Mouse (Mus musculus) gastrocnemius, postnatal 36 days (tissue): ENCODE results near the gene Uqcc1. TPM values are rescaled to one million over a fixed set of nuclear protein-coding genes. Genes with fewer than 3 reads are reported as not detected.
"Not testable (repeated sequence)": the region's sequence is repeated elsewhere in the genome, so short reads cannot be mapped to it uniquely, and the experiment has no call there.

Source experiments
- DNase-seq, 2 experiments: peaks; one replicate each; pipeline ENCODE4 v3.0.0; 2022
- intact Hi-C: fragments of 180-260 bp; cut with DNase I; formaldehyde crosslinking; loops from one replicate; pipeline ENCODE4 v1.15.1; 2025
- total RNA-seq, 2 experiments: library from RNA; stranded (reverse); gene quantifications; 2 replicates each; pipeline ENCODE4 v1.2.3; 2021

Uqcc1 gene
- total RNA-seq, 2 experiments from 2014 or later, result 151 to 164 TPM

DNA sequence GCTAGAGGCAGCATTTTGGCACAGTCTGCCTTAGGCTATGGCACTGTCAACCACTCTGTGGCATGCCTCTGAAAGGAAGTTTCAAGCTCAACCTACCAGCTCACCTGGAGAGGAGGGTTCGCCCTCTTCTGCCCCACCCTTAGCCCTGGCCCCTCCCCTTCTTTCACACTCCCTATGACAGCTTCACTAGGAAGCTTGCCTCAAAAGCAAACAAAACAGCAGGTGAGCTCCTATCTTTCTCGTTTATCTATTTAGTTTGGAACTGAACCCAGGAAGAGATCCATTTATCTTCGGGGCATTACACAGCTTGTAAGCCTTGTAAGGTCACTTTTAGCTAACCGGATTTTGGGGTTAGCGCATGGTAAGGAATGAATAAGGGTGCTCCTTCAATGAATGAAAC is 60.3 kb downstream of the Uqcc1 start:
- intact Hi-C loops, result no loop called here
- DNase-seq, result no peak

DNA sequence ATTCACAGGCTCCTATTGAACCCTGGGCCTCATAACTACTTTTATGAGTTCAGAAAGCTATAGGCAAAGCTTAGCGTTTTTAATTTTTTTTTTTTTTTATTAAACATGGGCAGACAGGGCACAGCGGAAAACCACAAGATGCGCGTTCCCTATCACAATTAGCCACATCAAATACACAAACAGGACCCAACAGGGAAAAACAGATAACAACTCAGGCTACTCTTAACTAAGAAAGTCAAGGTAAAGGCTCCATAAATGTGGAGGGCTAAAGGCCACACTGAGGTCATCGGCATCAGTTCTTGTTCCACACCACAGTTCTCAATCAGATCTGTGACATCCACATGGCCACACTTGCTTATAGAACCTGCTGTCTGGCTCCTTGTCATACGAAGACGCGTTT is 61.8 kb downstream of the Uqcc1 start:
- no peak for DNase-seq
- intact Hi-C loops, result no loop called here

DNA sequence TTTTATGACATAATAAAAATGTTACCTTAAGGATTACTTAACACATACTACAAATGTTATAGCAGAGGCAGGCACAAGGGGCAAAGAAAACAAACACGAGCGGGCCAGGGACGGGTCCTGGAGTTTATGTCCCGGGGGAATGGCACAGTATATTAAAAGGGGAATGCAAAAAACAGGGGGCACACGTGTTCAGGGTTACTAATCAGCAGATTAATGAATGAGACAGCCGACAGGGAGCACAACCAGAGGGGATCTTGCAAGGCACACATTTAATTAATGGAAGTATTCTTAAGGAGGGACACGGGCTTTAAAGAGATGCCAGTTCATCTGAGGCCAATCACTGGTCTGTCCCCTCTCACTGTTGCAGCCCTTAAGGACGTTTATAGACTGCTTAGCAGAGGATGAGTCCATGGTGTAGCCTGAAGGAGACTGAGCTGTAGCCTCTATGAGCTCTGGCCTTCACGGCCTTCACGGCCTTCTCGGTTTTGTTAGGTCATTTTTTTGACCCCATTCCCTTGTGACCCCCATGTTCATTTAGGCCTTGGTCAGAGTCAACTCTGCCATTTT is 66.7 kb downstream of the Uqcc1 start:
- intact Hi-C loops, result no loop called here
- no peak for DNase-seq

DNA sequence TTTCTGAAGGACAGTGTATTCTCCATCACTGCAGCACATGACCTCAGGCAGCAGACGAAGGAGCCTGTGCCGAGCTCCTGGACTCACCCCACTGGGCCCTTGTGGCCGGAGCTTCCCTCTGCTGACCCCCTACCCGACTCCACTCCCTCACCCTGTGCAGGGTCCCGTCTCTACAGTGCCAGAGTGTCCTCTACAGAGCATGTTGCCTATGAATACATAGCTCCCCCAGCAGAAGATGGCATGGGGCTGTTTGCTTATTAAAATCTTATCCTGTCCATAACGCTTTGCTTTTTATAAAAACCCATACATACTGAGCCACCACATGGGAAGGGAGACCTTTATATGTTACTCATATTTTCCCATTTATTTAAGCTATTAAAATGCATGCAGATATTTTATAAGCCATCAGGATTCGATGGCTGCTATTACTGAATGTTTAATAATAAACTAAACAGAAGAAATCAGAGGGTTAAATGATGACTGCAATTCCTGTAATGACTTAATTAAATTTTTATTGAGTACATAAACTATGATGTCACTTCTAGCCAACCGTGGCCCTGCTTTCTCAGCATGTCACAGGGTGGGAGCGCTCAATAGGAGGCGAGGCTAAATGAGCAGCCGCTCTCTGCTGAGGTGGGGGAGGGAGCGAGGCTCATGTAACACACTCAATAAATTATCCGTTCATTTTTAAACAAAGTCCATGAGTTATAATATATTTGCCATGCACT is 67.4 kb downstream of the Uqcc1 start:
- no peak for DNase-seq
- intact Hi-C loops, result no loop called here

DNA sequence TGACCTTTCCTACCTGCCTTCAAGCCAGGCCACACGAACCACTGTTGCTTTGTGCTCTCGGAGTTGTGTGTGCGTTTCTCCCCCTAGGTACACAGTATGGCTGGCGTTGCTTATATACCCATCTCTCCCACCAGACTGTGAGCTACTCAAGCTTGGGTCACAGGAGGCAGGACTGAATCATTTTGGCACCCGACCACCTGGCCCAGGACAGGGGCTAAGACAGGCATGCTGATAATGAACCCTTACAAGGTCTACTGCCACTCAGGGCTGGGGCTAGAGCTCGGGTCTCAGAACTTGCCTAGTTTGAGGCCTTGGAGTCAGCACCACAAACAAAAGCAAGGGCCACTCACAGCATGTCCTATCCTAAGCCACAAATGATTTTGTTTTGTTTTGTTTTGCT is 68.5 kb downstream of the Uqcc1 start:
- intact Hi-C loops, result no loop called here
- no peak for DNase-seq

DNA sequence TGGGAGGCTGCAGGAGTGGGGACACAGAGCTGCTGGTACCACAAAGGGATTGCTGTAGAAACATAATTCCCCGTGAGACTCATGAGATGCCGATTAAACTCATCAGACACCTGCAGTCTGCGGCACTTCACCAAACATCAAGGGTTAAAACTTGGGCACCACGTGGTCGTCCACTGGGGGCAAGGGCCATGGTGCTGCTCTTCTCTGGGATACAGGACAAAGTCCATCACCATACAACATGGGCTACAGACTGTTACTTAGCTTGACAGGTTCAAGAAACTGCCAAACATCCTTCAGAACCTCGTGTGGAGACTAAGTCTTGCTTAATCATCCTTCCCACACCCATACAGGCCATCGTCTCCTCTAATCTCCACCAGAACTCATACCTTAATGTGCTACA is 70.0 kb downstream of the Uqcc1 start:
- intact Hi-C loops, result no loop called here
- no peak for DNase-seq

DNA sequence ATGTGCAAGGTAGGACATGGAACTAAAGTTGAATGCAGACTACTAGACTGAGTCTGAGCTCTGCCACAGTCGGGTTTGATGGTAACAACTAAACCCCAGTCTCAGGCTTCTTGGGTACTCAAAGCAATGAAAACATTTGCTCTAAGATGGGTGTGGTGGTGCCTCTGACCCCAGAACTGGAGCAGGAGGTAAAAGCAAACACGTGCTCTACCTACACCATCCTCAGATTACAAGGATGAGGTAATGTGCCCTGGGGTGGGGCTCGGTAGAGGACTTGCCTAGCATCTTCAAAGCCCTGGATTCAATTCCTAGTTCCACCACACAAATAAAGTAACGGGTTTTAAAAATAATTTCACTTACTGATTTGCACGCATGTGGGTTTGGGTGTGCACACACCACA is 77.6 kb downstream of the Uqcc1 start:
- DNase-seq, result no peak
- intact Hi-C loops, result no loop called here

DNA sequence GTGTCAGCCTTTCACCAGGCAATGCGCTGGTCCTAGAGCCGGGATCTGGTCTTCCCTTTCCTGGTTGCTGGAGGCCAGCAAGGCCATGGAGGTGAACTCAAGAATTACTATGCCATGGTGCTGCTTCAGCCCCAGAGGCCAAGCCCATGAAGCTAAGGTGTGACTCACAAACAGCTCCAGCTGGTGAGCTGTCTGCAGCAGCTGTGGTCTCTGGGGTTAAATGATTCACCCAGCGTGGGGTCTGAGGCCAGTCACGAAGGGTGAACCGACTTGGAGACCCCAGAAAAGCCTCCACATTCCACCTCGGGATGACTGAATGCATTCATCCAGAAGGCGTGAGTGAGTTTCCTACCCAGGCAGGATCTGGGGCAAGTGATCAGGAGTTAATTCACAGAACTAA is 80.0 kb downstream of the Uqcc1 start:
- intact Hi-C loops, result no loop called here

DNA sequence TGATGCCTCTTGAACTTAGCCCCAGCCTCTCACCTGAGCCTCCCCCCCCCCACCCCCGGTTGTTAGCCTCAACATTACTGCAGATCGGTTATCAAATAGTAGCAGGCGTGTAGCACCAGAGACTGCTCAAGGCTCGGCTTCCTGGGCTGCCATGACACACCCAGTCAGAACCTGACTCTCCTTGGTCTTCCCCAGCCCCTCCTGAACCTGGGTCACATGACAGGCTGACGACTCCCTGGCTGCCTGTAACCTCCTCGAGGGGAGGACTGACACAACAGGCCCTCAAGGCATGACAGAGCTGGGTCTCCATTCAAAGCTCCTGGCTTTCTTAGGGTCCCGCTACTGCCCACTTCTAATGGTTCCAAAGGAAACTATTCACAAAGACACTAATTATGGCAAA is 80.6 kb downstream of the Uqcc1 start:
- no peak for DNase-seq
- intact Hi-C loops, result loop anchor here (10.0 kb wide), 1 partner anchor 275 kb away; the partner anchor contains the start of gene Gm28036

More for the DNA sequence above, 80.0 kb downstream of the Uqcc1 start:
- DNase-seq, result no peak

DNA sequence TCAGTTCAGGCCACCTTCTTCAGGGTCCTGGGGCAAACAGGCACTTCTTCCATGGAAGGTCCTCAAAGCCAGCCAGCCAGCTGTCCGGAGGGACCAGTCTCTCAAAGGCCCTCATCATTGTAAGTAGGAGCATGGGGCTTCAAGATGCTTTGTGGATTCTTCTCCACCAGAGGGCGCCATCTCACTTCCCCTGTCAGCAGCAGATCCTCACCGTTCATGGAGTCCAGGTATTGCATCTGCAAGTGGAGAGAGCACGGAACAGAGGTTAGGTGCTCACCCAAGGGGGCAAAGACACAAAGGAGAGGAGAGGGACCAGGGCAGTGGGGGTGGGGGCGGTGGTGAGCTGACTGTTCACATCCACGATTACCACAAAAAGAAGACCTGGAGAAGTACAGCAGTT is 81.8 kb downstream of the Uqcc1 start:
- intact Hi-C loops, result loop anchor here (1.0 to 10.0 kb wide), 2 partner anchors 98 to 277 kb away; partner anchors contain the start of gene Gm28036
- peak; percentile 51 to 67 for DNase-seq

DNA sequence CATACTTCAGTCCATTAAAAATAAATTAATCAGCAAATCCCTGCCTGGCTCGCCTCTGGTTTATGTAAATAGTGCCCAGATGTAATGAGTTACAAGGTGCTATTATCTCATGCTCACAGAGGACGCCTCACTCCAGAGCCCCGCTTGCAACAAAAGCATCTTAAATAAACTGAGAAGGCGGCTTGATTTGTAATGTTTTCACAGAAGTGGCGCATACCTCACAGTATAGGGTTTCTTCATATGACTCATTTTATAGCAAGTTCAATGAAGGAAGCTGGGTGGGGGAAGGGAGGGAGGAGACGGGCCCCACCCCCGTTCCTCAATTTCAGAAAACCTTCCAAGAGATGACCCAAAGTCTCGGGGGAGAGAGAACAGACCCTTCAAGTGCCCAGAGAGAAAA is 83.2 kb downstream of the Uqcc1 start:
- DNase-seq, result no peak
- intact Hi-C loops, result loop anchor here (10.0 kb wide), 1 partner anchor 278 kb away; the partner anchor contains the start of gene Gm28036

DNA sequence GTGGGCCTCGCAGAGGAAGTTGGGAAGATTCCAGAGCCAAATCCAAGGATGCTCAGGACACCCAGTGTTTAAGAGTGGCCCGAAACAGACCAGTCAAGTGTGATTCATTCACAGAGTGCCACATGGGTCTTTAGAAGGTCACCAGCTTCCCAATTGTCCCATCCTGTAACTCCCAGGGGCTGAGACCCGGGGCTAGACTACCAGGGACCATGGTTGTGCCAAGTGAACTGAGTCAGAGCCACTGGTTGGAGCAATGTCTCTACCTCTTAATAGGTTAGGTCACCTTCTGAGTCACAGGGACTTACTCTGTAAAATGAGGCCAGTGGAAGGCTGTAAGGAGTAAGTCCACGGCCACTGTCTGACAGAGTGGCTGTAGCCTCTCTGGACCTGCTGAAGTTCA is 91.1 kb downstream of the Uqcc1 start:
- no peak for DNase-seq
- intact Hi-C loops, result no loop called here

DNA sequence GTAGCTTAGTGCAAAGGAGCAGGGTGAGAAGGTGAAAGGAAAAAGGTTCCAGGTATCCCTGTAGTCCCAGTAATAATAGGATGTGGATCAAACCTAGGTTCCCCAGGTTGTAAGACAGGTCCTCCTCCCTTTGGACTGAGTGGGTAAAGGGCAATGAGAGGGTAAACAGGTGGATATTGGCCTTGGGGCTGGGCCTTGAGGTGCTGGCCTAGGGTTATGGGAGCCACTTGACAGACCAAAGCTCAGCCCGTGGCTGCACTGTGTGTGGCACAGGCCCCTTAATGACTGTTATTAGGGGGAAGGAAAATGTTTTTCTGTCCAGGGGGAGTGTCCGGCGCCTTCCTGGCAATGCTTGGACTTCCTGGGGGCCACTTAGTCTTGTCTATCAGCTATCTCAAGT is 92.1 kb downstream of the Uqcc1 start:
- no peak for DNase-seq
- intact Hi-C loops, result no loop called here

DNA sequence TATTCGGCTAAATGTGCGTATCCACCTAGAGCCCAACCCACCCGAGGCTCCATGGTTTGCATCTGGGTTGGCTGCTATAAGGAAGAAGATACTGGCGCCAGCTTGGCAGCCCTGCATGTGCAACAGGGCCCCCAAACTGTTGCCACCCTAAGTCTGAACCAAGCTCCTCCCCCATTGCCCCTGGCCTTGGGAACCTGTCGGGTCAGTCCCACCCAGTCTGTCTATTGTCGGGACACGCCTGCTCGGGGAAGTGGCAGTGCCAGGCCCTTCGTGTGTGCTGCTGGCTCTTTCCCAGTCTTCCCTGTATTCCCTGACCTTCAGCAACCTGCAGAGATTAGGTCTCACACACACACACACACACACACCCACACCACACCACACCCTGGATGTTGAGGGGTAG is 95.4 kb downstream of the Uqcc1 start, which contains the start of gene Fam83c:
Fam83c (minus strand) TSS at position 123 of the 400 bp plus-strand sequence.
- intact Hi-C loops, result no loop called here
- no peak for DNase-seq

DNA sequence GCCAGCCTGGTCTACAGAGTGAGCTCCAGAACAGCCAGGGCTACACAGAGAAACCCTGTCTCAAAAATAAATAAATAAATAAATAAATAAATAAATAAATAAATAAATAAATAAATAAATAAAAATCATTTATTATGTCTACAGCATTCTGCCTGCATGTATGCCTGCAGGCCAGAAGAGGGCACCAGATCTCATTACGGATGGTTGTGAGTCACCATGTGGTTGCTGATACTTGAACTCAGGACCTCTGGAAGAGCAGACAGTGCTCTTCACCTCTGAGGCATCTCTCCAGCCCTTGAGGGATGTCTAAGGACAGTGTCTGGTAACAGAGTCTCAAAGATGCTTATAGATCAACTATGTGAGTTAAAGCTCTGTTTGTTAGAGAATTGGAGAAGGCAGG is 98.0 kb downstream of the Uqcc1 start:
- intact Hi-C loops, result not testable (repeated sequence)

DNA sequence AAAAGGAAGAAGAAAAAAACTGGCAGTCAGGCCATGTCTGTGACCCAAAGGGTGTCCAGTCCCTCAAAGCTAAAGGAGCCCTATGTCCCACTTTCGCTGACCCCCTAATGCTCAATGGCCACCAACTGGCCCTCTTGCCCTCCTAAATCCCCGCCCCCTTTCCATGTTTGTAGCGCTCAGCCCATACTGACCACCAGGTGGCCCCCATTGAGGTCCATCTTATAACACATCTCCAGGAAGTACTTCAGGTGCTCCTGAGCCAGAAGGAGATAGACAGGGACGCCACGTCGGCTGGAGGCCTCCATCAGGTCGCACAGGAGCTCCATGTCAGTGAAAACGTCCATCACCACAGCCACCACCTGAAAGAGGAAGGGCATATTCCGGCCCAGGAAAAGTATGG is 98.8 kb downstream of the Uqcc1 start:
- DNase-seq, result no peak
- intact Hi-C loops, result no loop called here

More for the DNA sequence above, 98.0 kb downstream of the Uqcc1 start:
- DNase-seq, result not testable (repeated sequence)

DNA sequence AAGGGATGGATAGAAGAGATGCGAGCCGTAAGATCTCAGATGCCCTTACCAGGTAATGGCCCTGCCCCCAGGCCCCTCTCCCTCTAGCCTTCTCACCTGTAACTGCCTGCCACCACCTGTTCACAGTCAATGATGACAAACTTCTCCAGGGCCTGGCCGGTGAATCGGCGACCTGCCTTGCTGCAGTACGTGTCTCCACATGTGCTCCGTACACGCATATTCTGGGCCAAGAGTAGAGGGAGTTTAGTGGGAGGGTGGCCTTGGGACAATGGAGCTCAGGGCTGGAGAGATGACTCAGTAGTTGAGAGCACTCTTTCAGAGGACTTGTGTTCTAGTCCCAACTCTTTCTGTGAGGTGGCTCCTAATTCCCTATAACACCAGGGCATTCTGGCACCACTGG is 99.3 kb downstream of the Uqcc1 start:
- no peak for DNase-seq
- intact Hi-C loops, result no loop called here

DNA sequence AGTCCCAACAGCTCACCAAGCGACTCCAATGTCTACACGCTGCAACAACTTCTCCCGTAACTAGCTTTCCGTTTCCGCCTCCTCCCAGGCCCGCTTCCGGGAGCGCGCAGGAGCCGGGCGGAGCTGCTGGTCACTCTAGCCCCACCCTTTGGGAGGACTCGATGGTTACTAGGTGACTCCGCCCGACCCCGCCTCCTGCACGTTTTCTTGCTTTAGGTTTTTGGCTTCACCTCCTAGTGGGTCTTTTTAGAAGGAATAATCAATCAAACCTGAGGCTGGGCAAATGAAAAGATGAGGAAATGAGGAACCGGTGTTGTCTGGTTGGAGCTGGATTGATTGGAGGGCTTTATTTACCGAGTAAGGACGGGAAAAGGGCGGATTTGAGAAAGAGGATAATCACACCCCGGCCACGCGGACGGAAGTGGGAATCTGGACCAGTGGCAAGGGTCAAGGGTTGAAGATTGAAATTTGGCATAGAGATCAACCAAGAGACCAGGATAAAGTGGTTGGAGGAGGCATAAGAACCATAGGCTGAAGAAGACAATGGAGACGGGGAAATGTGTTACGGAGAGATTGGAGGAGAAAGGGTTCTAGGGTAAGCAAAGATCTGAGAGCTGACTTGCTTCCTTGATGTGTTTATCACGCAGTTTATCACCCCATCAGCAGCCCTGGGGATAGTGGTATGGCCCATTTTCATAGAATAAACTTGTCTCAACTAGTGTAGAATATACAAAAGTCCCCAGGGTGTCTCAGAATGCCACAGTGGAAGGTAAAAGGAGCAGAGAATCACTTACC is 103.3 kb downstream of the Uqcc1 start, which contains the start of gene Eif6:
Eif6 (minus strand) TSS at position 296 of the 795 bp plus-strand sequence.
- DNase-seq, result peak; percentile 70 to 79
- intact Hi-C loops, result no loop called here

DNA sequence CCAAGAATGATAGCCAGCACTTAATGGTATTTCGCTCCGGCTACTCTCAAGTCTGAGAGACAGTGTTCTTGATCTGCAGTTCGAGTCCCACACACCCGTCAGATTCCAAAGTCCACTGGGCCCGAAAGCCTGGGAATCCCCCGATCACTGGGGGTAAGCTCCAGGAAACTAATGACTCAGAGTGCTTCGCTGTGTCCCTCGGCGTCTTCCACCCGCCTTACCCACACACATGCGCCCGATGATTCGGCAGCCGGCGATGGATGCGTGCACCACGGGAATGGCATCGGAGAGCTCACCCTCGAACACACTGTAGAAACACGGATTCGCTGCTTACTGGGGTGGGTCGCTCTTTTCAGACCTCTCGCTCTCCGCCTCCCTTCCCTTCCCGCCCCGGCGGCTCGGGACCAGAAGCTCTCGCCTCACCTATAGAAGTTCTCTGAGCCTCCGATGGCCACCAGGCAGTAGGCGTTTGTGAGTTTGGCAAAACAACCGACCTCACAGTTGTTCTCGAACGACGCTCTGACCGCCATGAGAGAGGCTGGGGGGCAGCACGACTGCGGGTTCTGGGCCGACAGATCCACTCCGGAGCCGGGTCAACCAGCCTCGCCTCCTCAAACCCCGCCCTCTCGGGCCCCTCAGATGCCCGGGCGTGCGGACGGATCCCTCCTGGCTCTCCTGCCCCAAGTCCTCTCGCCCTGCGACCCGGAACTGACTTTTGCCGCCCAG is 104.0 kb downstream of the Uqcc1 start:
- intact Hi-C loops, result no loop called here
- no peak for DNase-seq

DNA sequence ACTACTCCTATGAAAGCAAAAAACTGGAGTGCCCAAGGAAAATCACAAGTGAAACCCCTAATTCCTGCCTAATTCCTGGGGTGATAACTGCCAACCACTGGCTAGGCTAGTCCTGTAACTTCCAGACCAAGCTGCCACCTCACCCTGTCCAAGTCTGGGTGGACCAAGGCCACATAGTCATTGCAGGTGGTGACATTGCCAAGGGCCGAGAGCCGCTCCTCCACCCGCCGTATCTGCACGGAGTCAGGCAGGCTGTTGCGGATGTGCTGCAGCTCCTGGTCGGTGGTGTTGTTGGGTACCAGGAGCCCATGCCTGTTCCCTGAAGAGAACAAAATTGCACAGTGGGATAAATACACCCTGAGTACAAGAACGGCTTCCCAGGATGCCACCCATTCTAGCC is 106.4 kb downstream of the Uqcc1 start:
- intact Hi-C loops, result no loop called here
- DNase-seq, result no peak

DNA sequence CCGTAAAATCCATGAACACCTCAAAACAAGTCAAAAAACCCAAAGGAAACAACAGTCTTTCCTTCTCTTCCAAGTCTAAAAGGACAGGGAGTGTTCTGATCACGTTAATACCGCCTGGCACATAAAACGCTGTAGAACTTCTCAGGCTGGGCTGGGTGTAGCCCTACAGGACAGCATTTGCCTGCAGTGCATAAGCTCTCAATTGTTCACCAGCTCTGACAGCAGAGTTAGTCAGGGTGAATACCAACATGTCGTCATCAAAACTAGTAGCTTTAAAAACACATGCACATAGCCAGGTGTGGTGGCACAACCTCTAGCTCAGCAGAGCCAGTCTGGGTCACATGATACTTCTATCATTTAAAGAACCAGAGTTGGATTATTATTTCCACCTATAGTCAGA is 109.3 kb downstream of the Uqcc1 start:
- DNase-seq, result no peak
- intact Hi-C loops, result no loop called here
